Comparison of ENCODE assay signal across 8 mouse cellular contexts in the genomic region with DNA sequence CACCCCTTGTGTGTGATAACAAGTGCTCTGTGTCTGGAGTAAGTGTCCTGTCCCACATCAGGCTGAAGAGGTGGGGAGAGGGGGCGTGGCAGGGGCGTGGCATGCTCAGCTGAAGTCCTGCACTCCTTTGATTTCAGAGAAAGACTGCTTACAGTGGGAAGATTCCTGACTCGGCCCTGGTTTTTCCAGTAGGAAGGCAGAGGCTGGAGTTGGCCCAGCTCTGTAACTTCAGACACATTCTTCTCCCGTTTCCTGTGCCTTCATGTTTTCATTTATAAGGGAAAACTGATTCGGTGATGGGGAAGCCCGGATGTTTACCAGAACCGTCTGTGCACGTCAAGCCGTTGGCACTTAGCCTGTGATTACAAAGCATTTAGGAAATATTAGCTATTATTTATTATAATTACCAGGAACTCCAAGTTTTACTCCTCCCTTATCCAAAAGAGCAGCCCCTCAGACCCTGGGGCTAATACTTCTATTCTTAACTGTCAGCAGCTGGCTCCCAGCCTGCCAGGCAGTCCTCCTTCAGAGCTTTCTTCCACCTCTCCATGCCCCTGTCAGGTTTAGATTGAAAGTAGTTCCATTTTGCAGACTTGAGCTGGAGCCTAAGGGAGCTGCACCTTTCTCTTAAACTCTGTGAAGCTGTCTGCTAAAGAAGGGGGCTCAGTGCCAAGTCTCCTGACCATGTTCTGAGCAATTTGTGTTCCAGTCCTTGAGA.
A peak's percentile ranks its signal among the peaks of the same experiment; 100 is the strongest.
DNase-seq lines count a peak whose midpoint lies in the region; ATAC-seq lines count a peak whose summit lies in the region.

No protein-coding gene starts in this region.

- ATAC-seq in frontal cortex, adult (ENCODE audit: low TSS enrichment): no peak

- intact Hi-C loops in heart, postnatal 25 days (cut with DNase I): no loop called here

- peak; percentile 85 for DNase-seq in heart, adult 11 months
- no peak for DNase-seq in heart, postnatal 25 days (ENCODE audit: low spot score)
- peak; percentile 32 for DNase-seq in embryo, embryonic 9.5 days (ENCODE audit: extremely low spot score)
- peak; percentile 54 to 57 for DNase-seq in kidney, postnatal 25 days
- DNase-seq in lung, postnatal 36 days: peak; percentile 67
- no peak for DNase-seq in cerebellum, postnatal 4 days (ENCODE audit: low spot score in 2 of 2)
- DNase-seq in right cerebral cortex, postnatal 10 days (ENCODE audit: low spot score in 2 of 2): no peak

Comparison
In these comparisons a context has a peak if more than half of its experiments do, and no peak if none do; other contexts are left out.
1. DNase-seq: peak in heart, adult 11 months (single experiment), embryo, embryonic 9.5 days (single experiment), kidney, postnatal 25 days (2 of 2) and lung, postnatal 36 days (single experiment); none in heart, postnatal 25 days (single experiment), cerebellum, postnatal 4 days (0 of 2) and right cerebral cortex, postnatal 10 days (0 of 2).